Mouse (Mus musculus): ENCODE results near the gene Chd6. TPM values are rescaled to one million over a fixed set of nuclear protein-coding genes. Genes with fewer than 3 reads are reported as not detected.

Chd6 gene
- polyA plus RNA-seq, 1 experiment from 2014 or later: 13.2 TPM

- H3K27ac ChIP-seq (replicated peaks): no peak overlapping the region
- H3K4me1 ChIP-seq (replicated peaks; ENCODE audit: control insufficient read depth, insufficient read depth): no peaks in the 10 kb centered on the region
- no peak overlapping the region for H3K9ac ChIP-seq (ENCODE audit: low read length)
- DNase-seq (ENCODE audit: low spot score): no peak
- WGBS: 64% methylated on average over 3 of the region's 7 CpGs
- H3K9me3 ChIP-seq (ENCODE audit: control insufficient read depth, low read length): no peaks in the 10 kb centered on the region
- H3K27me3 ChIP-seq (ENCODE audit: control insufficient read depth, insufficient read depth, low read length): no peaks in the 10 kb centered on the region
- H3K4me3 ChIP-seq (ENCODE audit: low read depth, low read length): no peak overlapping the region
- H3K4me2 ChIP-seq (replicated peaks; ENCODE audit: low read depth): no peak overlapping the region
- ATAC-seq (ENCODE audit: low FRiP score, low TSS enrichment): no peak
- no peak for TF ChIP-seq CTCF (IDR thresholded peaks at IDR 0.05; ENCODE audit: low read depth)
- no peak for TF ChIP-seq EP300 (optimal IDR thresholded peaks at IDR 0.05)
- no peaks in the 10 kb centered on the region for H3K36me3 ChIP-seq (ENCODE audit: control insufficient read depth, insufficient read depth, low read length)
Measured at GRCm38 (mm10) chr2:160921285-160921684, 187.6 kb downstream of the Chd6 start.

DNA sequence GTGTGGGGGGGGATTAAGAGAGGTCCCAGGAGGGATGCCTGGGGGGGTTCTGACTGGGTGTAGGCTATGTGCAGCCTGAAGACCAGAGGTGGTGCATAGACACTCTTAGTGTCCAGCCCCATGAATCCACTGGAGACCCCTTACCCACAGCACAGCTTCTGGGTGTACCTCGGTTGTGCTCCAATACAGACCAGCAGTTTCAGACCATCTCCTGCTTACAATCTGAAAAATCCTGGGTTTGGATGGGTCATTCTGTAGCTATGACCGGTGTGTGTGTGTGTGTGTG, 190.0 kb downstream of the Chd6 start:
- H3K36me3 ChIP-seq (ENCODE audit: control insufficient read depth, insufficient read depth, low read length): no peaks in the 10 kb centered on the region
- H3K27ac ChIP-seq (replicated peaks): no peak overlapping the region
- WGBS: 77% methylated on average over 2 of the region's 2 CpGs
- TF ChIP-seq EP300 (optimal IDR thresholded peaks at IDR 0.05): no peak
- no peak for TF ChIP-seq CTCF (IDR thresholded peaks at IDR 0.05; ENCODE audit: low read depth)
- no peak overlapping the region for H3K4me3 ChIP-seq (ENCODE audit: low read depth, low read length)
- no peak overlapping the region for H3K4me2 ChIP-seq (replicated peaks; ENCODE audit: low read depth)
- H3K9ac ChIP-seq (ENCODE audit: low read length): no peak overlapping the region
- ATAC-seq (ENCODE audit: low FRiP score, low TSS enrichment) (no peak), DNase-seq (ENCODE audit: low spot score) (no peak)
- H3K4me1 ChIP-seq (replicated peaks; ENCODE audit: control insufficient read depth, insufficient read depth): no peaks in the 10 kb centered on the region
- no peaks in the 10 kb centered on the region for H3K27me3 ChIP-seq (ENCODE audit: control insufficient read depth, insufficient read depth, low read length)
- no peaks in the 10 kb centered on the region for H3K9me3 ChIP-seq (ENCODE audit: control insufficient read depth, low read length)

GRCm38 (mm10) chr2:160918154-160918929, 190.5 kb downstream of the Chd6 start:
- ATAC-seq (ENCODE audit: low FRiP score, low TSS enrichment): 0 out of 2 replicates have a peak, but pooled peaks have one; percentile 4
- no peak overlapping the region for H3K9ac ChIP-seq (ENCODE audit: low read length)
- 65% methylated on average over 8 of the region's 8 CpGs for WGBS
- TF ChIP-seq EP300 (optimal IDR thresholded peaks at IDR 0.05) (no peak), CTCF (IDR thresholded peaks at IDR 0.05; ENCODE audit: low read depth) (no peak)
- no peaks in the 10 kb centered on the region for H3K9me3 ChIP-seq (ENCODE audit: control insufficient read depth, low read length)
- no peak overlapping the region for H3K27ac ChIP-seq (replicated peaks)
- H3K27me3 ChIP-seq (ENCODE audit: control insufficient read depth, insufficient read depth, low read length): no peaks in the 10 kb centered on the region
- no peak overlapping the region for H3K4me2 ChIP-seq (replicated peaks; ENCODE audit: low read depth)
- DNase-seq (ENCODE audit: low spot score): no peak
- H3K36me3 ChIP-seq (ENCODE audit: control insufficient read depth, insufficient read depth, low read length): no peaks in the 10 kb centered on the region
- H3K4me1 ChIP-seq (replicated peaks; ENCODE audit: control insufficient read depth, insufficient read depth): no peaks in the 10 kb centered on the region
- H3K4me3 ChIP-seq (ENCODE audit: low read depth, low read length): no peak overlapping the region

- no peak overlapping the region for H3K9ac ChIP-seq (ENCODE audit: low read length)
- DNase-seq (ENCODE audit: low spot score) (no peak), ATAC-seq (ENCODE audit: low FRiP score, low TSS enrichment) (no peak)
- no peaks in the 10 kb centered on the region for H3K36me3 ChIP-seq (ENCODE audit: control insufficient read depth, insufficient read depth, low read length)
- no peak overlapping the region for H3K4me3 ChIP-seq (ENCODE audit: low read depth, low read length)
- TF ChIP-seq CTCF (IDR thresholded peaks at IDR 0.05; ENCODE audit: low read depth) (no peak), EP300 (optimal IDR thresholded peaks at IDR 0.05) (no peak)
- WGBS: 81% methylated on average over 3 of the region's 3 CpGs
- no peaks in the 10 kb centered on the region for H3K9me3 ChIP-seq (ENCODE audit: control insufficient read depth, low read length)
- no peak overlapping the region for H3K27ac ChIP-seq (replicated peaks)
- H3K4me1 ChIP-seq (replicated peaks; ENCODE audit: control insufficient read depth, insufficient read depth): no peaks in the 10 kb centered on the region
- no peaks in the 10 kb centered on the region; the same call in 1 of the 2 replicates for H3K27me3 ChIP-seq (ENCODE audit: control insufficient read depth, insufficient read depth, low read length)
- H3K4me2 ChIP-seq (replicated peaks; ENCODE audit: low read depth): no peak overlapping the region
Measured at GRCm38 (mm10) chr2:160917313-160917712, 191.6 kb downstream of the Chd6 start.

- WGBS: 83% methylated on average over 8 of the region's 8 CpGs
Measured at GRCm38 (mm10) chr2:160916714-160917113, 192.2 kb downstream of the Chd6 start.

GRCm38 (mm10) chr2:160915821-160916610, 192.9 kb downstream of the Chd6 start:
- no peak overlapping the region for H3K9ac ChIP-seq (ENCODE audit: low read length)

More at GRCm38 (mm10) chr2:160916714-160917113, 192.2 kb downstream of the Chd6 start:
- no peak for TF ChIP-seq EP300 (optimal IDR thresholded peaks at IDR 0.05)
- no peak for TF ChIP-seq CTCF (IDR thresholded peaks at IDR 0.05; ENCODE audit: low read depth)
- Histone ChIP-seq H3K36me3 (ENCODE audit: control insufficient read depth, insufficient read depth, low read length) (no peaks in the 10 kb centered on the region), H3K9me3 (ENCODE audit: control insufficient read depth, low read length) (no peaks in the 10 kb centered on the region), H3K4me1 (replicated peaks; ENCODE audit: control insufficient read depth, insufficient read depth) (no peaks in the 10 kb centered on the region), H3K27ac (replicated peaks) (no peak overlapping the region), H3K27me3 (ENCODE audit: control insufficient read depth, insufficient read depth, low read length) (peaks cover 3% of the 10 kb centered on the region; the same call in 1 of the 2 replicates), H3K4me2 (replicated peaks; ENCODE audit: low read depth) (no peak overlapping the region), H3K9ac (ENCODE audit: low read length) (no peak overlapping the region), H3K4me3 (ENCODE audit: low read depth, low read length) (no peak overlapping the region)
- no peak for DNase-seq (ENCODE audit: low spot score)
- no peak for ATAC-seq (ENCODE audit: low FRiP score, low TSS enrichment)

More at GRCm38 (mm10) chr2:160915821-160916610, 192.9 kb downstream of the Chd6 start:
- Histone ChIP-seq H3K4me2 (replicated peaks; ENCODE audit: low read depth) (no peak overlapping the region), H3K4me3 (ENCODE audit: low read depth, low read length) (no peak overlapping the region), H3K27ac (replicated peaks) (peak overlapping the region; percentile 30; the same call in 1 of the 2 replicates), H3K9me3 (ENCODE audit: control insufficient read depth, low read length) (no peaks in the 10 kb centered on the region), H3K4me1 (replicated peaks; ENCODE audit: control insufficient read depth, insufficient read depth) (0 out of 2 replicates have a peak, but pooled peaks cover 2% of the 10 kb centered on the region), H3K36me3 (ENCODE audit: control insufficient read depth, insufficient read depth, low read length) (no peaks in the 10 kb centered on the region), H3K27me3 (ENCODE audit: control insufficient read depth, insufficient read depth, low read length) (peaks cover 3% of the 10 kb centered on the region; the same call in 1 of the 2 replicates)
- TF ChIP-seq EP300 (optimal IDR thresholded peaks at IDR 0.05) (no peak), CTCF (IDR thresholded peaks at IDR 0.05; ENCODE audit: low read depth) (no peak)
- DNase-seq (ENCODE audit: low spot score) (no peak), ATAC-seq (ENCODE audit: low FRiP score, low TSS enrichment) (no peak)
- 50% methylated on average over 13 of the region's 13 CpGs for WGBS
